Mouse (Mus musculus) fibroblast of lung, adult 2 months (primary cell): ENCODE measurements at regions not wholly inside any gene's neighbourhood (a gene's known extent, or its start where the extent isn't known, plus 50 kb on each side); places are given as distances from the start of the nearest gene placed in this dataset.

Experiments used
- DNase-seq: peaks from one replicate; pipeline ENCODE4 v3.0.0-alpha.2; 2011; ENCODE audit warnings: low read depth

GRCm38 (mm10) chr8:15487579-15487978, 441.7 kb upstream of the BB014433 start:
- DNase-seq, result no peak

- DNase-seq, result no peak
Measured at GRCm38 (mm10) chr8:15470561-15470960, 424.7 kb upstream of the BB014433 start.

- no peak for DNase-seq
Measured at GRCm38 (mm10) chr8:15468540-15469476, 422.9 kb upstream of the BB014433 start.

- no peak for DNase-seq
Measured at GRCm38 (mm10) chr8:15438546-15438945, 392.7 kb upstream of the BB014433 start.

GRCm38 (mm10) chr8:15394722-15395115, 348.8 kb upstream of the BB014433 start:
- DNase-seq, result no peak

GRCm38 (mm10) chr8:15393936-15394721, 348.3 kb upstream of the BB014433 start:
- DNase-seq, result no peak

GRCm38 (mm10) chr8:15392056-15392455, 346.2 kb upstream of the BB014433 start:
- DNase-seq, result no peak

GRCm38 (mm10) chr8:15388791-15389190, 342.9 kb upstream of the BB014433 start:
- DNase-seq, result no peak

GRCm38 (mm10) chr8:15367063-15367462, 321.2 kb upstream of the BB014433 start:
- DNase-seq, result no peak

GRCm38 (mm10) chr8:15364546-15364945, 318.7 kb upstream of the BB014433 start:
- DNase-seq, result no peak

GRCm38 (mm10) chr8:15344151-15344550, 298.3 kb upstream of the BB014433 start:
- DNase-seq, result no peak

- no peak for DNase-seq
Measured at GRCm38 (mm10) chr8:15343616-15344015, 297.7 kb upstream of the BB014433 start.

- no peak for DNase-seq
Measured at GRCm38 (mm10) chr8:15334532-15334931, 288.7 kb upstream of the BB014433 start.

GRCm38 (mm10) chr8:15327312-15327711, 281.4 kb upstream of the BB014433 start:
- DNase-seq, result no peak

GRCm38 (mm10) chr8:15323421-15323820, 277.5 kb upstream of the BB014433 start:
- no peak for DNase-seq

GRCm38 (mm10) chr8:15318082-15318816, 272.4 kb upstream of the BB014433 start:
- no peak for DNase-seq

- DNase-seq, result no peak
Measured at GRCm38 (mm10) chr8:15313481-15313880, 267.6 kb upstream of the BB014433 start.

- no peak for DNase-seq
Measured at GRCm38 (mm10) chr8:15311509-15311908, 265.6 kb upstream of the BB014433 start.

GRCm38 (mm10) chr8:15311045-15311444, 265.2 kb upstream of the BB014433 start:
- no peak for DNase-seq

- DNase-seq, result no peak
Measured at GRCm38 (mm10) chr8:15304143-15304677, 258.3 kb upstream of the BB014433 start.

- no peak for DNase-seq
Measured at GRCm38 (mm10) chr8:15273775-15274174, 227.9 kb upstream of the BB014433 start.
